Mouse (Mus musculus) bone marrow, adult 2 months (tissue): Measurements from ENCODE around the gene Arid3c. TPM values are rescaled to one million over a fixed set of nuclear protein-coding genes. Genes with fewer than 3 reads are reported as not detected.
"Not testable (repeated sequence)": the region's sequence is repeated elsewhere in the genome, so short reads cannot be mapped to it uniquely, and the experiment has no call there.

Experiments
- H3K27ac ChIP-seq: fragments of 200-500 bp; 2 replicates; pipeline ENCODE4 v1.5.1; 2012; ENCODE audit warnings: low read depth, mild to moderate bottlenecking, control low read depth, inconsistent platforms, low read length; ENCODE audit not compliant: control insufficient read depth, poor library complexity, insufficient read depth
- H3K4me1 ChIP-seq: fragments of 200-500 bp; 2 replicates; pipeline ENCODE4 v1.6.1; 2011; ENCODE audit warnings: low read length; ENCODE audit not compliant: control insufficient read depth, insufficient read depth
- H3K4me3 ChIP-seq: fragments of 200-500 bp; replicated peaks from 2 replicates; pipeline ENCODE3; 2011; ENCODE audit warnings: mild to moderate bottlenecking, low read depth, low read length, control low read depth; ENCODE audit not compliant: control insufficient read depth
- CTCF ChIP-seq: fragments of 200-500 bp; IDR thresholded peaks from 2 replicates; pipeline ENCODE4 v1.5.1; 2011; ENCODE audit warnings: low read length, control low read depth; ENCODE audit not compliant: control insufficient read depth, insufficient read depth
- POLR2A ChIP-seq: fragments of 200-500 bp; IDR thresholded peaks from 2 replicates; pipeline ENCODE4 v1.6.1; 2011; ENCODE audit warnings: low read depth, mild to moderate bottlenecking, control low read depth, low read length, borderline replicate concordance; ENCODE audit not compliant: control insufficient read depth
- WGBS: fragments of 180-500 bp; shearing (Covaris S2); methylation state at CpG from one replicate; pipeline ENCODE4 v1.1.7; 2018; 5-methylcytosine and 5-hydroxymethylcytosine counted together
- polyA plus RNA-seq: library from polyadenylated mRNA; stranded (reverse); fragments of >200 nt; gene quantifications from 2 replicates; pipeline ENCODE4 v1.2.4, GENCODE M21; 2011; ENCODE audit warnings: low replicate concordance; ENCODE audit not compliant: missing spikeins, insufficient read depth, insufficient read length

Arid3c gene
- polyA plus RNA-seq, 1 experiment: not detected

GRCm38 (mm10) chr4:41684131-41684930, 46.6 kb downstream of the Arid3c start:
- not testable (repeated sequence) for H3K4me3 ChIP-seq, H3K27ac ChIP-seq, H3K4me1 ChIP-seq
- WGBS: 11% methylated on average over 23 of the region's 27 CpGs

- whole genome bisulfite sequencing: 7% methylated on average over 5 of the region's 27 CpGs
- H3K27ac ChIP-seq, H3K4me3 ChIP-seq, H3K4me1 ChIP-seq: not testable (repeated sequence)
Measured at GRCm38 (mm10) chr4:41683303-41683702, 47.6 kb downstream of the Arid3c start.

DNA sequence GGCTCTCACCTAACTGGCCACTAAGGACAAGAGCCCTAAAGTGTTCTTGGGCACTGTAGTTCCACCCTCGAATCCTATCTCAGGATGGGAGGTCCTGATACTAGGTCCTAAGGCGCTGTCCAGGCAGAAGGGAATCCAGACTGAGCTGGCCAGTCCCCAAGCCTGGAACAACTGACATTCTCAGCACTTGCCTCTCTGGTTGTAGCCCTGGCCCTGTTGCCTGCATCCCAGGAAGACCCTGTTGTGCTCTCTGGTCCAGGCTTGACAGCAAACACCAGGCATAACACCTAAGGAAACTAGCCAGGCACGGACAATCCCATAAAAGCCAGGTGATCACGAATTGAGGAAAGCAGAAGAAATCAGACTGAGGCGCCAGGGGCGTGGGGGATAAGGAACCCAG, 48.2 kb downstream of the Arid3c start:
- no peak for TF ChIP-seq POLR2A
- no peak for TF ChIP-seq CTCF
- Histone ChIP-seq H3K4me1 (no peaks in the 10 kb centered on the region), H3K27ac (no peak overlapping the region), H3K4me3 (no peak overlapping the region)
- 30% methylated on average over 6 of the region's 6 CpGs for WGBS

DNA sequence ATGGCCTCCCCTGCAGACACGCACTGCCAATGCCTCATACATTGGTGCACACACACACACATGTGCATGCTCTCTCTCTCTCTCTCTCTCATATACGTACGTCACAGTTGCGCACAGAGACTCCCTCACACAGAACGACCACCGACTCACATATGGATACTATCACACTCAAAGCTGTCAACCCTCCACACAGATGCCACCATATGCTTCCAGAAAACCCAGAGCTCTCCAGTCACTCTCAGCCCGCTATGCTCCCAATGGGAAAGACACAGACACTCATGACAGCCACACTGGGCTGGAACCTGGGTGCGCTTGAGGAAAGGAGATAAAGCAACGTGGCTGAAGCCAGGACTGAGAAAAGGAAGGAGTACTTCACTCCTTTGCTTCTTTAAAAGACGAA, 49.0 kb downstream of the Arid3c start:
- no peak for TF ChIP-seq POLR2A
- TF ChIP-seq CTCF: no peak
- 62% methylated on average over 10 of the region's 10 CpGs for WGBS
- H3K4me3 ChIP-seq: no peak overlapping the region
- H3K4me1 ChIP-seq: no peaks in the 10 kb centered on the region
- no peak overlapping the region for H3K27ac ChIP-seq

- H3K4me1 ChIP-seq: no peaks in the 10 kb centered on the region
- TF ChIP-seq POLR2A (no peak), CTCF (no peak)
- H3K27ac ChIP-seq: no peak overlapping the region
- 40% methylated on average over 4 of the region's 4 CpGs for WGBS
- no peak overlapping the region for H3K4me3 ChIP-seq
Measured at GRCm38 (mm10) chr4:41681176-41681575, 49.8 kb downstream of the Arid3c start.

GRCm38 (mm10) chr4:41679291-41679690, 51.7 kb downstream of the Arid3c start:
- Histone ChIP-seq H3K4me3 (no peak overlapping the region), H3K27ac (no peak overlapping the region), H3K4me1 (no peaks in the 10 kb centered on the region)
- TF ChIP-seq CTCF (no peak), POLR2A (no peak)
- 50% methylated on average over 2 of the region's 2 CpGs for WGBS

- Histone ChIP-seq H3K27ac (no peak overlapping the region), H3K4me1 (no peaks in the 10 kb centered on the region), H3K4me3 (no peak overlapping the region)
- TF ChIP-seq POLR2A: no peak
- no peak for TF ChIP-seq CTCF
- WGBS: 69% methylated on average over 6 of the region's 6 CpGs
Measured at GRCm38 (mm10) chr4:41678863-41679262, 52.1 kb downstream of the Arid3c start.

DNA sequence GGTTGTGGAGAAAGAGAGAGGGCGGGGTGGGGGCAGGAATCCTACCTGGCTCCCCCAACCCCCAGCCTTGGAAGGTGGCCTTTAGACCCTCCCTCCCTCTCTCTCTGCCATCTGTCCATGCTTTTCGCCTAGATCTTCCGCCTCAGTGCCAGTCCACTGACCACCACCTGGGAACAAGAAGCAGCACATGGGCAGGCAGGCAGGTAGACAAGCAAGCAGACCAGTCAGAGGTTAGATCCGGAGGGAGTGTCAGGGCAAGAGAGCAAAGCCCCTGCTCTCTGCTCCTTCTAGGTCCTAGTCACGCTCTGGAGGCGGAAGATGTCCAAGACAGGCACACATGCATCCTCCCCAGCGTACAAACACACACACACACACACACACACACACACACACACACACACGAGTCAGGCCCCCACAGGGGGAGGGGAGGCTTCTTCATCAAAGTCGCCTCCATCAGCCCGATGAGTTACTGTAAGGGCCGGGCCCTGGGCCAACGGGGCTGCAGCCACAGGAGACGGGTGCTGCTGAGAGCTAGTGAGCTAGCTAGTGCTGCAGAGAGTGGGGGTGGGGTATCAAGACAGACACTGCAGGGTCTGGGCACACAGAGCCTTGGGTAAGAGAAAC, 53.8 kb downstream of the Arid3c start:
- no peak overlapping the region for H3K4me3 ChIP-seq
- H3K27ac ChIP-seq: no peak overlapping the region
- 45% methylated on average over 13 of the region's 13 CpGs for WGBS
- no peaks in the 10 kb centered on the region for H3K4me1 ChIP-seq
- TF ChIP-seq CTCF (no peak), POLR2A (no peak)
